Mouse (Mus musculus): ENCODE results near the gene Otud4. TPM values are rescaled to one million over a fixed set of nuclear protein-coding genes. Genes with fewer than 3 reads are reported as not detected.
A peak's percentile ranks its signal among the peaks of the same experiment; 100 is the strongest.

The Otud4 gene
- polyA plus RNA-seq, 1 experiment from 2014 or later = 5.6 TPM

- H3K36me3 ChIP-seq (ENCODE audit: control insufficient read depth, insufficient read depth) = peaks cover 35% of the 10 kb centered on the region
- no peaks in the 10 kb centered on the region for H3K4me1 ChIP-seq (ENCODE audit: control insufficient read depth, low read depth, low read length)
- 80% methylated on average over 3 of the region's 3 CpGs for WGBS (ENCODE audit: insufficient replicate concordance)
- H3K4me2 ChIP-seq (ENCODE audit: low read depth, low read length) = no peak overlapping the region
- ATAC-seq (ENCODE audit: low read depth) = no peak
- no peak overlapping the region for H3K27ac ChIP-seq (ENCODE audit: low read length)
- no peak overlapping the region for H3K4me3 ChIP-seq (ENCODE audit: low read depth, low read length)
- H3K27me3 ChIP-seq (ENCODE audit: control insufficient read depth, insufficient read depth, low read depth, low read length) = no peaks in the 10 kb centered on the region
- H3K9ac ChIP-seq (ENCODE audit: low read depth, low read length) = no peak overlapping the region
- H3K9me3 ChIP-seq (replicated peaks; ENCODE audit: control insufficient read depth, low read length) = no peaks in the 10 kb centered on the region
Observed at GRCm38 (mm10) chr8:79706687-79707086, 67.3 kb downstream of the Otud4 start.

- Histone ChIP-seq H3K4me3 (ENCODE audit: low read depth, low read length) (peak within 1 kb of the TSS; percentile 96), H3K9ac (ENCODE audit: low read depth, low read length) (peak within 1 kb of the TSS; percentile 87), H3K27me3 (ENCODE audit: control insufficient read depth, insufficient read depth, low read depth, low read length) (no peaks in the 10 kb centered on the region), H3K4me2 (ENCODE audit: low read depth, low read length) (peak within 1 kb of the TSS; percentile 69), H3K4me1 (ENCODE audit: control insufficient read depth, low read depth, low read length) (peaks cover 5% of the 10 kb centered on the region), H3K36me3 (ENCODE audit: control insufficient read depth, insufficient read depth) (peaks cover 10% of the 10 kb centered on the region), H3K9me3 (replicated peaks; ENCODE audit: control insufficient read depth, low read length) (no peaks in the 10 kb centered on the region), H3K27ac (ENCODE audit: low read length) (peak within 1 kb of the TSS; percentile 92)
- WGBS (ENCODE audit: insufficient replicate concordance) = under 1% methylated on average over 71 of the region's 73 CpGs
- peak; percentile 99 for ATAC-seq (ENCODE audit: low read depth)
Observed at GRCm38 (mm10) chr8:79711064-79711961, 71.9 kb downstream of the Otud4 start, which contains the start of the genes Abce1 and Anapc10. Gene Abce1, minus strand, starts transcription at chr8:79711740. Gene Anapc10, plus strand, starts transcription at chr8:79711820.

GRCm38 (mm10) chr8:79712676-79713075, 73.3 kb downstream of the Otud4 start:
- 44% methylated on average over 6 of the region's 6 CpGs for WGBS (ENCODE audit: insufficient replicate concordance)
- Histone ChIP-seq H3K4me3 (ENCODE audit: low read depth, low read length) (no peak overlapping the region), H3K36me3 (ENCODE audit: control insufficient read depth, insufficient read depth) (peaks cover 2% of the 10 kb centered on the region; the same call in 1 of the 2 replicates), H3K9ac (ENCODE audit: low read depth, low read length) (no peak overlapping the region), H3K4me1 (ENCODE audit: control insufficient read depth, low read depth, low read length) (peaks cover 5% of the 10 kb centered on the region), H3K27me3 (ENCODE audit: control insufficient read depth, insufficient read depth, low read depth, low read length) (no peaks in the 10 kb centered on the region), H3K27ac (ENCODE audit: low read length) (no peak overlapping the region), H3K9me3 (replicated peaks; ENCODE audit: control insufficient read depth, low read length) (no peaks in the 10 kb centered on the region), H3K4me2 (ENCODE audit: low read depth, low read length) (peak overlapping the region; percentile 69)
- no peak for ATAC-seq (ENCODE audit: low read depth)

GRCm38 (mm10) chr8:79721537-79721936, 82.1 kb downstream of the Otud4 start:
- Histone ChIP-seq H3K4me1 (ENCODE audit: control insufficient read depth, low read depth, low read length) (no peaks in the 10 kb centered on the region), H3K4me3 (ENCODE audit: low read depth, low read length) (no peak overlapping the region), H3K27me3 (ENCODE audit: control insufficient read depth, insufficient read depth, low read depth, low read length) (no peaks in the 10 kb centered on the region), H3K9me3 (replicated peaks; ENCODE audit: control insufficient read depth, low read length) (no peaks in the 10 kb centered on the region), H3K36me3 (ENCODE audit: control insufficient read depth, insufficient read depth) (no peaks in the 10 kb centered on the region; the same call in 1 of the 2 replicates), H3K4me2 (ENCODE audit: low read depth, low read length) (no peak overlapping the region), H3K9ac (ENCODE audit: low read depth, low read length) (no peak overlapping the region), H3K27ac (ENCODE audit: low read length) (no peak overlapping the region)
- no peak for ATAC-seq (ENCODE audit: low read depth)

- no peaks in the 10 kb centered on the region; the same call in 1 of the 2 replicates for H3K36me3 ChIP-seq (ENCODE audit: control insufficient read depth, insufficient read depth)
- H3K4me2 ChIP-seq (ENCODE audit: low read depth, low read length) = no peak overlapping the region
- no peaks in the 10 kb centered on the region for H3K27me3 ChIP-seq (ENCODE audit: control insufficient read depth, insufficient read depth, low read depth, low read length)
Observed at GRCm38 (mm10) chr8:79723308-79723707, 83.9 kb downstream of the Otud4 start.

GRCm38 (mm10) chr8:79724589-79724988, 85.2 kb downstream of the Otud4 start:
- ATAC-seq (ENCODE audit: low read depth) = no peak
- H3K27ac ChIP-seq (ENCODE audit: low read length) = no peak overlapping the region
- H3K36me3 ChIP-seq (ENCODE audit: control insufficient read depth, insufficient read depth) = no peaks in the 10 kb centered on the region; the same call in 1 of the 2 replicates
- 40% methylated on average over 3 of the region's 3 CpGs for WGBS (ENCODE audit: insufficient replicate concordance)
- no peaks in the 10 kb centered on the region for H3K27me3 ChIP-seq (ENCODE audit: control insufficient read depth, insufficient read depth, low read depth, low read length)
- H3K4me3 ChIP-seq (ENCODE audit: low read depth, low read length) = no peak overlapping the region
- no peaks in the 10 kb centered on the region for H3K4me1 ChIP-seq (ENCODE audit: control insufficient read depth, low read depth, low read length)
- H3K9ac ChIP-seq (ENCODE audit: low read depth, low read length) = no peak overlapping the region
- no peaks in the 10 kb centered on the region for H3K9me3 ChIP-seq (replicated peaks; ENCODE audit: control insufficient read depth, low read length)
- H3K4me2 ChIP-seq (ENCODE audit: low read depth, low read length) = no peak overlapping the region

More at GRCm38 (mm10) chr8:79723308-79723707, 83.9 kb downstream of the Otud4 start:
- no peak for ATAC-seq (ENCODE audit: low read depth)
- H3K9me3 ChIP-seq (replicated peaks; ENCODE audit: control insufficient read depth, low read length) = no peaks in the 10 kb centered on the region
- H3K9ac ChIP-seq (ENCODE audit: low read depth, low read length) = no peak overlapping the region
- no peak overlapping the region for H3K4me3 ChIP-seq (ENCODE audit: low read depth, low read length)
- H3K27ac ChIP-seq (ENCODE audit: low read length) = no peak overlapping the region
- no peaks in the 10 kb centered on the region for H3K4me1 ChIP-seq (ENCODE audit: control insufficient read depth, low read depth, low read length)

Other genes starting within 250 kb of the Otud4 start
- 5.6 and 6.9 TPM in 2 replicates for gene Smad1, start 240.1 kb upstream of the Otud4 start, polyA plus RNA-seq (2015; fragmentation: Nextera tagmentation; extraction: Ambion mirVana)
- 47.9 and 51.4 TPM in 2 replicates for gene Abce1, start 72.1 kb downstream of the Otud4 start, polyA plus RNA-seq (2015; fragmentation: Nextera tagmentation; extraction: Ambion mirVana)
- 7.7 and 11.5 TPM in 2 replicates for gene Anapc10, start 72.2 kb downstream of the Otud4 start, polyA plus RNA-seq (2015; fragmentation: Nextera tagmentation; extraction: Ambion mirVana)